Mouse (Mus musculus) neural tube, embryonic 15.5 days (tissue): ENCODE measurements around the gene Setdb1. TPM values are rescaled to one million over a fixed set of nuclear protein-coding genes. Genes with fewer than 3 reads are reported as not detected.
A peak's percentile ranks its signal among the peaks of the same experiment; 100 is the strongest.
"Not testable (repeated sequence)": the region's sequence is repeated elsewhere in the genome, so short reads cannot be mapped to it uniquely, and the experiment has no call there.

Experiments used
- ATAC-seq: fragments of 200-750 bp; cut with Nextera tagmentation; 2 replicates; pipeline ENCODE4 v1.8.0; 2017; ENCODE audit warnings: mild to moderate bottlenecking, moderate TSS enrichment, moderate library complexity; ENCODE audit not compliant: low FRiP score
- H3K27ac ChIP-seq: fragments of 300-500 bp; sonication (generic); replicated peaks from 2 replicates; pipeline ENCODE4 v1.5.1; 2015; ENCODE audit warnings: mild to moderate bottlenecking, inconsistent platforms
- H3K27me3 ChIP-seq: fragments of 300-500 bp; sonication (generic); replicated peaks from 2 replicates; pipeline ENCODE4 v1.6.1; 2015; ENCODE audit warnings: inconsistent platforms
- H3K36me3 ChIP-seq: fragments of 300-500 bp; sonication (generic); 2 replicates; pipeline ENCODE4 v1.6.1; 2015; ENCODE audit warnings: inconsistent platforms
- H3K4me1 ChIP-seq: fragments of 300-500 bp; sonication (generic); 2 replicates; pipeline ENCODE4 v1.6.1; 2015; ENCODE audit warnings: inconsistent platforms
- H3K4me2 ChIP-seq: fragments of 300-500 bp; sonication (generic); 2 replicates; pipeline ENCODE4 v1.6.1; 2015; ENCODE audit warnings: inconsistent platforms, mild to moderate bottlenecking, moderate library complexity
- H3K4me3 ChIP-seq: fragments of 300-500 bp; sonication (generic); replicated peaks from 2 replicates; pipeline ENCODE4 v1.5.1; 2015; ENCODE audit warnings: mild to moderate bottlenecking, inconsistent platforms
- H3K9ac ChIP-seq: fragments of 300-500 bp; sonication (generic); replicated peaks from 2 replicates; pipeline ENCODE4 v1.6.1; 2015; ENCODE audit warnings: mild to moderate bottlenecking, inconsistent platforms
- H3K9me3 ChIP-seq: fragments of 300-500 bp; sonication (generic); replicated peaks from 2 replicates; pipeline ENCODE4 v1.6.1; 2016; ENCODE audit warnings: inconsistent platforms
- WGBS: fragments of 180-500 bp; shearing (Covaris S2); methylation state at CpG from one replicate; pipeline ENCODE4 v1.1.7; 2015; ENCODE audit warnings: mixed read lengths; 5-methylcytosine and 5-hydroxymethylcytosine counted together
- polyA plus RNA-seq: library from polyadenylated mRNA; unstranded; fragments of >200 nt; fragmentation: Nextera tagmentation; extraction: Ambion mirVana; gene quantifications from 2 replicates; pipeline ENCODE4 v1.2.1, GENCODE M21; 2015

The Setdb1 gene
- polyA plus RNA-seq: 37.6 and 38.3 TPM in 2 replicates

DNA sequence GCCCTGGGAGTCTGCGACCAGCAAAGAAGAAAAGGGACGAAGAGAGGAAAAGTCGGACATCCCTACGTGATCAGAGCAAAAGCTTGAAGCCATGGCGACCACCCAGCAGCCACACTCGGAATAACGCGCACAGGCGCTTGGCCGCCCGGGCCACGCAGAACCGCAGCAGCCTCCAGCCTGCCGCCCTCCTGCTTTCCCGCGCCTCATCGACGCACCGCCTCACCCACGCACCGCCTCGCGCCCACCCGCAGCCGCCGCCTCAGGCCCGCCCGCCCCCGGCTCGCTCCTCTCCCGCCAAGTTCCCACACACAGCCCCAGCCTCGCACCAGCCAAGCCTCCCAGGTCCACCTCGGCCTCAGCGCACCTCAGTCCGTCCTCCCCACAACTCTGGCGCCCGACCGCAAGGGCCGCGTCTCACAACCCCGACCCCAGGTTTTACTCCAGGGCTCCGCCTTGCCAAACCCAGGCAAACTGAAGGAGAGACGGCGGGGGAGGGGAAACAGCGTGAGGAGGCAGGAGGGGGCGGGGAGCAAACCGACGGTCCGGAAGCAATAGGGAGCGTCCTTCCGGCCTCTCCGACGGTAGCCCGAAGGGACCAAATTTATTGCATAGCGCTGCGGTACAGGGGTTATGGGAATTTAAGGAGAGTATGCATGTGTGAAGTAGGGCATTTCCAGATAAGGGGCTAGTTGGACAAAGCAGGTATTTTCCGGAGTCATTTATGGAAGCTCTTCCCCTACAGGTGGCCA is at the start of gene Setdb1:
Setdb1 (minus strand) TSS at position 502 of the 749 bp plus-strand sequence.
- 0% methylated on average over 36 of the region's 57 CpGs for WGBS
- H3K27ac ChIP-seq: peak within 1 kb of the TSS; percentile 28; the same call in 1 of the 2 replicates
- peak within 1 kb of the TSS; percentile 47 for H3K4me3 ChIP-seq
- not testable (repeated sequence) for H3K4me1 ChIP-seq, H3K27me3 ChIP-seq, H3K9me3 ChIP-seq
- H3K36me3 ChIP-seq: peaks cover 16% of the 10 kb centered on the region
- H3K9ac ChIP-seq: peak within 1 kb of the TSS; percentile 47
- peak within 1 kb of the TSS; percentile 51 for H3K4me2 ChIP-seq
- peak; percentile 97 for ATAC-seq

DNA sequence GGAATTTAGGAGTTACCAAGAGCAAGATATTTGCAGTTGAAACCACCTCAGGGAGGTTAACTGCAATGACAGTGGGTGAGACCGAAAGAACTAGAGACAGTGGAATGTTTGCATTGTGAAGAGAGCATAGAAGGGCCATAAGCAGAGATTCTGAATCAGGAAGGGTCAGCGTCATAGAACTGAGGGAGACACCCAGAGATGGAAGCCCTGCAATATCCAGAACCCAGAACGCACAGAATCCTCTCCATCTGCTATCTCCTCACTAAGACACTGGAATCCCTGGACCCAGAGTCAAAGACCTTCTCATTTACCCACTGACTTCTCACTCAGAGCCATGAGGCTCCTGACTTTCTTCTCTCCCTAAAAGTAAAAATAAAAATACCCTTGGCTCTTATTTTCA is 45.7 kb upstream of the Setdb1 start, which contains the start of gene 4930558C23Rik:
4930558C23Rik (minus strand) TSS at position 101 of the 400 bp plus-strand sequence.
- H3K9me3 ChIP-seq: no peaks in the 10 kb centered on the region
- H3K4me3 ChIP-seq: no peak within 1 kb of the TSS
- H3K4me1 ChIP-seq: no peaks in the 10 kb centered on the region
- H3K9ac ChIP-seq: no peak within 1 kb of the TSS
- H3K27ac ChIP-seq: no peak within 1 kb of the TSS
- H3K36me3 ChIP-seq: no peaks in the 10 kb centered on the region
- H3K27me3 ChIP-seq: no peaks in the 10 kb centered on the region
- no peak within 1 kb of the TSS for H3K4me2 ChIP-seq
- ATAC-seq: no peak
- WGBS: 97% methylated on average over 3 of the region's 3 CpGs

DNA sequence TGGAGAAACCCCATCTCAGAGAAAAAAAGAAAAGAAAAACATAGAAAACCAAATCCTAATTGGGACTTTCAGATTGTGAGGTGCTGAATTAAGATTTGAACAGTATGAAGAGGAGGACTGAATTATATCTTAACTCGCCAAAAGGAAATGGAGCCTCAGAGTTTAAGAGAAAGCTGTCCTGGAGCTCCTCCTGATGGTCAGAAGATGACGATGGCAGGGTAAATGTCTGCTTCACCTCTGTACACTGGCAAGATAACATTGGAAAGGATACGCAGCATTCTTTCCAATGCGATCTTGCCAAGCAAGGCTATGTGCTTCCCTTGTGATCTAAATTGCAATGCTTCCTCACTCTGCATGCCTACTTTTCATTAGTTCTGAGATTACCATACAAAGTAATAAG is 37.4 kb upstream of the Setdb1 start:
- Histone ChIP-seq H3K27ac (no peak overlapping the region), H3K36me3 (no peaks in the 10 kb centered on the region), H3K4me1 (no peaks in the 10 kb centered on the region), H3K4me2 (no peak overlapping the region), H3K9me3 (no peaks in the 10 kb centered on the region), H3K9ac (no peak overlapping the region), H3K27me3 (no peaks in the 10 kb centered on the region), H3K4me3 (no peak overlapping the region)
- no peak for ATAC-seq
- WGBS: 88% methylated on average over 4 of the region's 4 CpGs

DNA sequence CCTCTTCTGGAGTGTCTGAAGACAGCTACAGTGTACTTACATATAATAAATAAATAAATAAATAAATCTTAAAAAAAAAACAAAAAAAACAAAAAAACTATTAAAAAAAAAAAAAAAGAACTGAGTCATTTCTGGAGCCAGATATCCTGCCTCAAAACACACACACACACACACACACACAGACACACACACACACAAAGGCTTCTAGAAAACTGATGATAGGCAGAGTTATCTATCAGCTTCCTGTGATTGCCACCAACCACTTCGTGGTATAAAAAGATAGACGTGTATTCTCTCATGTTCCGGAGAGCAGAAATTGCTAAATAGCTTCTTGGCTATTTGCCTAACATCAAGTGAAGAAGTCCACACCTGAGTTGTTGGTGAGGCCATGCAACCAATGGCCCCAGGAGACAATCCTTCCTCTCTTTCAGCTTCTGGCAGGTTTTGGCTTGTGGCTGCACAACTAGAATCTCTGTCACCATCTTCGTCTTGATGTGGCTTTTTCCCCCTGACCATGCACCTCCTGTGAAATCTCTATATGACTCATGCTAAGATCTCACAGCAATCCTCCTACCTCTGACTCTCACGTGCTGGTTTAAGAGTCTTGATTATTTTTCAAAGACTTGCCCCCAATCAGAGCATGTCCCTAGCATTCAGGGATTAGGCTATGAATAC is 28.5 kb upstream of the Setdb1 start:
- WGBS: 90% methylated on average over 5 of the region's 5 CpGs
- H3K4me3 ChIP-seq: no peak overlapping the region
- H3K27ac ChIP-seq: no peak overlapping the region
- H3K36me3 ChIP-seq: no peaks in the 10 kb centered on the region
- no peak overlapping the region for H3K4me2 ChIP-seq
- no peak overlapping the region for H3K9ac ChIP-seq
- no peaks in the 10 kb centered on the region for H3K27me3 ChIP-seq
- no peak for ATAC-seq
- no peaks in the 10 kb centered on the region for H3K4me1 ChIP-seq
- no peaks in the 10 kb centered on the region for H3K9me3 ChIP-seq

DNA sequence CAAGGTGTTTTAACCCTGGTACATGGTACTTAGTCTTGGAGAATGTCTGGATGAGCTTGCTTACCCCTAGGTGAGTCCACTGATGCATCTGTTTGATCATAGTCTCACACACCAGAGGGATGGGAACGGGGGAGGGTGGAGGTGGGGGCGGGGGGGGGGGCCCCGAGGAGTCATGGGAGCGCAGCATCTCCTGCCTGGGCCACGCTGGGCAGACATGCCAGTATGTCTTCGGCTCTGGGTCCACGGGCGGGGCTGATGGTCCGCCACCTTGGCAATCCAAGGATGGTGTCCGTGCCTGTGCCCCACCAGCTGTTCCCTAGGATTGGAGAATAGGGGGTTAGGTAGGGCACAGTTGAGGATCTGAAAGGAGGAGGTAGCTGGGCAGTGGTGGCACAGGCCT is 16.2 kb upstream of the Setdb1 start:
- no peaks in the 10 kb centered on the region for H3K4me1 ChIP-seq
- H3K4me2 ChIP-seq: no peak overlapping the region
- WGBS: 90% methylated on average over 10 of the region's 10 CpGs
- no peak overlapping the region for H3K27ac ChIP-seq
- no peak overlapping the region for H3K4me3 ChIP-seq
- no peak overlapping the region for H3K9ac ChIP-seq
- H3K27me3 ChIP-seq: no peaks in the 10 kb centered on the region
- peaks cover 4% of the 10 kb centered on the region; the same call in 1 of the 2 replicates for H3K9me3 ChIP-seq
- ATAC-seq: no peak
- H3K36me3 ChIP-seq: no peaks in the 10 kb centered on the region

DNA sequence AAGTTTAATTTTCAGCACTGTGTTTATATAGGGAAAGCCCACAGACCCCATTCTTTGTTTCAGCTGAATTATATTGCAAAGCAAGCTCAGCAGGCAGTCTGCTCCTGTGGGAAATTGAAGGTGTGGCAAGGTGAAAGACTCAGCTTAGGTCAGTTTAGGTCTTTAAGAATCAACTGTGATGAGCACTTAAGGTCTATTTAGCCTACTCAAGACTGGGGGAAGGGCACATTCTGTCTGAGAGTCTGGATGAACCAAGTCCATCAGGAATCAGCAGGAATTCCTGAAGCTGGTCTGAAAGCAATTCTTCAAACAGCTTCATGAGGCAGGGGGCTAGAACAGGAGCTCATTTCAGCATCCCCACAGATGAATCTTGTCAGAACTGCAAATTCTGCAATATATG is 13.1 kb upstream of the Setdb1 start:
- Histone ChIP-seq H3K4me2 (no peak overlapping the region), H3K27ac (no peak overlapping the region), H3K9ac (no peak overlapping the region), H3K4me3 (no peak overlapping the region), H3K4me1 (no peaks in the 10 kb centered on the region), H3K27me3 (no peaks in the 10 kb centered on the region), H3K9me3 (no peaks in the 10 kb centered on the region), H3K36me3 (no peaks in the 10 kb centered on the region)
- ATAC-seq: no peak

DNA sequence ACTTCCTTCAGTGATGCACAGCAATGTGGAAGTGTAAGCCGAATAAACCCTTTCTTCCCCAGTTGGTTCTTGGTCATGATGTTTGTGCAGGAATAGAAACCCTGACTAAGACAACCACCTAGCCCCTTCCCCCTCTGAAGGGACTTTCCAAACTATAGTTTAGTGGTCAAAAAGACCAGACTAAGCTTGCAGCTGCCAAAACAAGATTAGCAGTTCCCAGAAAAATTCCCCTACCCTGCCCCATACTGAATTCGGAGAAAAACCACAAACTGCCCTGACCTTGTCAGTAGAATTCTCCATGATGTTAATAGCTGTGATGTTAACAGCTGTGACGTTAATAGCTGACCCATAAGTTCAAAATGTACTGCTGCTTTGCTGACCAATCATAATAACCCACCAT is 3.3 kb upstream of the Setdb1 start:
- not testable (repeated sequence) for H3K4me1 ChIP-seq, H3K27me3 ChIP-seq, H3K4me3 ChIP-seq, H3K27ac ChIP-seq, H3K4me2 ChIP-seq, ATAC-seq, H3K9me3 ChIP-seq, H3K36me3 ChIP-seq, H3K9ac ChIP-seq
- 85% methylated on average over 3 of the region's 3 CpGs for WGBS

DNA sequence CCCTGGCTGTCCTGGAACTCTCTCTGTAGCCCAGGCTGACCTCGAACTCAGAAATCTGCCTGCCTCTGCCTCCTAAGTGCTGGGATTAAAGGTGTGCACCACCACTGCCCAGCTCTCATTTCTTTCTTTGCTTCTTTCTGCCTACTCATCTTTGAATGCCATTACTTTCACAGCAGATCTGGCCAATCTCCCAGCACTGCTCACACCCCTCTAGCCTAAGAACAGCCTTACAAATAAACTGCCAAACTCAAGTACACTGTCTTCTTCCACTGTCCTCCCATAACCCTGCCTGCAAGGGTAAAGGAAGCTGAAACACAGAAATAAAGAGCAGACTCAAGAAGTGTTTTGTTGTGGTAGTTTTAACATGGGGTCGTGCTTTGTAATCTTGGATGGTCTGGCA is 744 bp upstream of the Setdb1 start:
- no peaks in the 10 kb centered on the region for H3K27me3 ChIP-seq
- peaks cover 11% of the 10 kb centered on the region for H3K36me3 ChIP-seq
- H3K4me2 ChIP-seq: no peak overlapping the region
- 93% methylated on average over 2 of the region's 2 CpGs for WGBS
- H3K4me1 ChIP-seq: peaks cover 8% of the 10 kb centered on the region
- H3K4me3 ChIP-seq: no peak overlapping the region
- ATAC-seq: no peak
- H3K9ac ChIP-seq: no peak overlapping the region
- H3K9me3 ChIP-seq: no peaks in the 10 kb centered on the region
- no peak overlapping the region for H3K27ac ChIP-seq

DNA sequence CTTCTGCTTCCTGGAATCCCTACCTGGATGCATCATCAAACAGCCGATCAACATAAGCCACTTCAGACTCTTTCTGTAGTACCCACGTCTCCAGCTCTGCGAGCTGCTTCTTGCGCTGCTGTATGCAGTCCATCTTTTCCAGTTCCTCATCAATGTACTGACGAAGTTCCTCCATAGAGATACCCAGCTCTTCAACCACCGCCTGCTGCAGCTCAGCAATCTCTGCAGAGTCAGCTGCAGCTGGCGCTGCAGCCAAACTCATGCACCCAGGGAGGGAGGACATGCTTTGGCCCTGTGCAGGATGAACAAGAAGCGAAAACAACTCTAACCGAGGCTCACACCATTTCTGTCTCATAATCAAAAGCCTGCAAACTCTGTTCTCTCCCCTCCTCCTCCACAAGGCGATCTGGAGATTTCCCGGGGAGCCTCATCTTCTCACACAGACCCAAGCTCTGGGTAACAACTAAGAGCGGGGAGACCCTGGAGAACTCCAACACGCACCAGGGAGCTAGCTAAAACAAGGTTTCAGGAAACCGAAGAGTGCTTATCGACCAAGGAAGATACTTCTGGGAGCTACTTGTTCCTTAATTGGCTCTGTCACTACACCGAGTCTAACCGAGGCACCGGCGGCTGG is 974 bp downstream of the Setdb1 start:
- peak overlapping the region; percentile 51 for H3K4me2 ChIP-seq
- H3K9me3 ChIP-seq, H3K27me3 ChIP-seq, H3K4me1 ChIP-seq, H3K27ac ChIP-seq, H3K9ac ChIP-seq: not testable (repeated sequence)
- WGBS: 23% methylated on average over 11 of the region's 19 CpGs
- peak overlapping the region; percentile 47 for H3K4me3 ChIP-seq
- ATAC-seq: peak; percentile 12; the same call in 1 of the 2 replicates
- peaks cover 22% of the 10 kb centered on the region for H3K36me3 ChIP-seq

DNA sequence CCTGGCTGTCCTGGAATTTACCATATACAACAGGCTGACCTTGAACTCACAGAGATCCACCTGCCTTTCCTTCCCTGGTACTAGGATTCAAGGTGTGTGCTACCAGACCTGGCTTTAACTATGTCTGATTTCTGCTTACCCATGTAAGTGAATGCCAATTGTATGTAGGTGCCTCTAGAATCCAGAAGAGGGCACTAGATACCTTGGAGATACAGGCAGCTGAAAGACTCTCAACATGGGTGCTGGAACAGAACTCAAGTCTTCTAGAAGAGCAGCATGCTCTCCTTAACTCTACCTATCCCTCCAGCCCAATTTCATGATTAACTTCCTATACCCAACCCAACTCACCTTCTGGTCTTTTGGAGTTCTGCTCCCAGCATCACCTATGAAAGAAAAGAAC is 7.5 kb downstream of the Setdb1 start:
- H3K4me2 ChIP-seq: no peak overlapping the region
- H3K27ac ChIP-seq: no peak overlapping the region
- H3K4me3 ChIP-seq: no peak overlapping the region
- no peaks in the 10 kb centered on the region for H3K4me1 ChIP-seq
- H3K36me3 ChIP-seq: peaks cover 80% of the 10 kb centered on the region
- H3K9ac ChIP-seq: no peak overlapping the region
- H3K27me3 ChIP-seq: no peaks in the 10 kb centered on the region
- H3K9me3 ChIP-seq: no peaks in the 10 kb centered on the region
- ATAC-seq: no peak

DNA sequence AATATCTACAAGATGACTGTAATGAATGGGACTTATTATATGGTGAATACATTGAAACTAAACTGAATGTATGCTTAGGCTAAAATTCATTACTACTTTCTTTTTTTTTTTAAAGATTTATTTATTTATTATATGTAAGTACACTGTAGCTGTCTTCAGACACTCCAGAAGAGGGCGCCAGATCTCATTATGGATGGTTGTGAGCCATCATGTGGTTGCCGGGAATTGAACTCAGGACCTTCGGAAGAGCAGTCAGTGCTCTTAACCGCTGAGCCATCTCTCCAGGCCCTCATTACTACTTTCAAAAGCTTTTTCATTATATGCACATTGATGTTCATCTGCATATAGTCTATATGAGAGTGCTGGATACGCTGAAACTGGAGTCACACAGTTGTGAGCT is 8.7 kb downstream of the Setdb1 start:
- ATAC-seq, H3K27me3 ChIP-seq, H3K9me3 ChIP-seq, H3K4me1 ChIP-seq, H3K4me3 ChIP-seq, H3K9ac ChIP-seq, H3K4me2 ChIP-seq, H3K27ac ChIP-seq: not testable (repeated sequence)
- 95% methylated on average over 5 of the region's 5 CpGs for WGBS
- H3K36me3 ChIP-seq: peaks cover 79% of the 10 kb centered on the region

DNA sequence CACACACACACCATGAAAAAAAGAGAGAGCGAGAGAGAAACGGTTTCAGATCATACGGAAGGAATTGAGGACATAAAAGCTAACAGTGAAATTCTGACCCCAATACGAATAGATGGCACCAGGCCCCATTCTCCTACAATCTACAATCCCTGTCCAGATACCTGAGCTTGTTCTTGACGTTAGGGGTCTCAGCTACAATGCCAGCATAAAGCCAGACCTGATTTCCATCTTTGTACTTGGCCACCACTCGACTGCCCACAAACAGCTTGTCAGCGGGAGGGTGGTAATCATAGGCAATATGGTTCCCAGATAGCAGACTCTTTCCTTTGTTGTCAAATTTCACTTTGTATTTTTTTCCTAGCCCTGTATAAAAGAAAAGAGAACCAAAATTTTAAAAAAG is 10.5 kb downstream of the Setdb1 start:
- H3K27me3 ChIP-seq: no peaks in the 10 kb centered on the region
- ATAC-seq: no peak
- H3K4me2 ChIP-seq: no peak overlapping the region
- H3K4me3 ChIP-seq: no peak overlapping the region
- peaks cover 82% of the 10 kb centered on the region for H3K36me3 ChIP-seq
- 94% methylated on average over 7 of the region's 7 CpGs for WGBS
- H3K9ac ChIP-seq: no peak overlapping the region
- no peaks in the 10 kb centered on the region for H3K9me3 ChIP-seq
- H3K4me1 ChIP-seq: no peaks in the 10 kb centered on the region
- H3K27ac ChIP-seq: no peak overlapping the region
